Mouse (Mus musculus) MEL (cell line): ENCODE data around the gene Ctc1. TPM values are rescaled to one million over a fixed set of nuclear protein-coding genes. Genes with fewer than 3 reads are reported as not detected.
A peak's percentile ranks its signal among the peaks of the same experiment; 100 is the strongest.
"Not testable (repeated sequence)": the region's sequence is repeated elsewhere in the genome, so short reads cannot be mapped to it uniquely, and the experiment has no call there.

Experiments used
- DNase-seq: peaks from one replicate; pipeline ENCODE4 v3.0.0; 2011; ENCODE audit warnings: low read depth, low spot score
- H3K27ac ChIP-seq: 2 replicates; pipeline ENCODE4 v1.5.1; 2012; ENCODE audit warnings: low read depth, mild to moderate bottlenecking, control low read depth, low read length, moderate library complexity; ENCODE audit not compliant: control insufficient read depth
- H3K27me3 ChIP-seq, 2 experiments: fragments of 150-350 bp in 1 of 2; sonication (generic) in 1 of 2; 2 replicates each; pipeline ENCODE4 v1.6.1; 2012; ENCODE audit warnings: low read length in 2 of 2, mild to moderate bottlenecking in 2 of 2, improper control_type of control experiment in 1 of 2, moderate library complexity in 1 of 2; ENCODE audit not compliant: insufficient read depth in 2 of 2, control insufficient read depth in 1 of 2
- H3K36me3 ChIP-seq, 2 experiments: 2 replicates each; pipeline ENCODE4 v1.6.1; 2012 to 2014; ENCODE audit warnings: low read length in 2 of 2, improper control_type of control experiment in 1 of 2, inconsistent platforms in 1 of 2, mild to moderate bottlenecking in 1 of 2; ENCODE audit not compliant: insufficient read depth in 2 of 2, control insufficient read depth in 1 of 2
- H3K4me1 ChIP-seq, 2 experiments: fragments of 150-350 bp in 1 of 2; sonication (generic) in 1 of 2; 2 replicates each; pipeline ENCODE4 v1.6.1; 2012; ENCODE audit warnings: low read length in 2 of 2, improper control_type of control experiment in 1 of 2, mild to moderate bottlenecking in 1 of 2; ENCODE audit not compliant: insufficient read depth in 2 of 2, control insufficient read depth in 1 of 2
- H3K4me3 ChIP-seq, 2 experiments: fragments of 150-350 bp in 1 of 2; sonication (generic) in 1 of 2; 2 replicates each; pipeline ENCODE4 v1.5.1; 2012; ENCODE audit warnings: low read depth in 2 of 2, low read length in 2 of 2, mild to moderate bottlenecking in 2 of 2, moderate library complexity in 2 of 2, control low read depth in 1 of 2, improper control_type of control experiment in 1 of 2; ENCODE audit not compliant: control insufficient read depth in 1 of 2, insufficient read depth in 1 of 2
- H3K79me2 ChIP-seq: 2 replicates; pipeline ENCODE4 v1.6.1; 2012; ENCODE audit warnings: mild to moderate bottlenecking, low read length, moderate library complexity; ENCODE audit not compliant: control insufficient read depth, poor library complexity, insufficient read depth
- H3K9ac ChIP-seq: 2 replicates; pipeline ENCODE4 v1.6.1; 2012; ENCODE audit warnings: low read depth, mild to moderate bottlenecking, control low read depth, low read length, moderate library complexity; ENCODE audit not compliant: control insufficient read depth, poor library complexity, severe bottlenecking
- H3K9me3 ChIP-seq: fragments of 150-350 bp; sonication (generic); replicated peaks from 2 replicates; pipeline ENCODE4 v1.6.1; 2012; ENCODE audit warnings: mild to moderate bottlenecking, low read length, improper control_type of control experiment, moderate library complexity; ENCODE audit not compliant: insufficient read depth
- CTCF ChIP-seq, 3 experiments: IDR thresholded peaks in 2 of 3; conservative IDR thresholded peaks in 1 of 3; 2 replicates each; pipeline ENCODE4 v1.5.1; 2011 to 2012; ENCODE audit warnings: low read length in 3 of 3, low read depth in 2 of 3, mild to moderate bottlenecking in 2 of 3, improper control_type of control experiment in 1 of 3, inconsistent platforms in 1 of 3, mixed read lengths in 1 of 3, moderate library complexity in 1 of 3; ENCODE audit not compliant: control insufficient read depth in 1 of 3, insufficient read depth in 1 of 3, poor library complexity in 1 of 3, severe bottlenecking in 1 of 3
- E2F4 ChIP-seq: IDR thresholded peaks from 2 replicates; pipeline ENCODE4 v1.6.1; 2011; ENCODE audit warnings: low read depth, low read length, improper control_type of control experiment, borderline replicate concordance
- KAT2A ChIP-seq: conservative IDR thresholded peaks from 2 replicates; pipeline ENCODE4 v1.6.1; 2012; ENCODE audit warnings: low read depth, low read length, improper control_type of control experiment, inconsistent platforms
- MAZ ChIP-seq: IDR thresholded peaks from 2 replicates; pipeline ENCODE4 v1.6.1; 2012; ENCODE audit warnings: low read depth, mild to moderate bottlenecking, inconsistent platforms, low read length, improper control_type of control experiment
- MEF2A ChIP-seq: IDR thresholded peaks from 2 replicates; pipeline ENCODE4 v1.6.1; 2014; ENCODE audit warnings: low read depth, mild to moderate bottlenecking, inconsistent platforms, low read length, improper control_type of control experiment; ENCODE audit not compliant: poor library complexity, insufficient replicate concordance, severe bottlenecking; ENCODE audit errors: extremely low read depth
- MYC ChIP-seq: IDR thresholded peaks from 2 replicates; pipeline ENCODE4 v1.6.1; 2011; ENCODE audit warnings: low read depth, mild to moderate bottlenecking, low read length, improper control_type of control experiment, moderate library complexity
- NELFE ChIP-seq: IDR thresholded peaks from 2 replicates; pipeline ENCODE4 v1.6.1; 2011; ENCODE audit warnings: low read depth, low read length, improper control_type of control experiment
- NRF1 ChIP-seq: IDR thresholded peaks from 2 replicates; pipeline ENCODE4 v1.6.1; 2014; ENCODE audit warnings: low read depth, mild to moderate bottlenecking, inconsistent platforms, low read length, improper control_type of control experiment, moderate library complexity; ENCODE audit not compliant: poor library complexity, insufficient read depth, severe bottlenecking
- POLR2A ChIP-seq, 2 experiments: IDR thresholded peaks; 2 replicates each; pipeline ENCODE4 v1.6.1; 2011 to 2012; ENCODE audit warnings: low read length in 2 of 2, mild to moderate bottlenecking in 2 of 2, control low read depth in 1 of 2, improper control_type of control experiment in 1 of 2, low read depth in 1 of 2, moderate library complexity in 1 of 2; ENCODE audit not compliant: control insufficient read depth in 1 of 2, insufficient read depth in 1 of 2, poor library complexity in 1 of 2
- POLR2AphosphoS5 ChIP-seq: IDR thresholded peaks from 2 replicates; pipeline ENCODE4 v1.6.1; 2012; ENCODE audit warnings: low read depth, borderline replicate concordance, mild to moderate bottlenecking, inconsistent platforms, low read length, moderate library complexity, mixed read lengths
- RCOR1 ChIP-seq: IDR thresholded peaks from 2 replicates; pipeline ENCODE4 v1.6.1; 2012; ENCODE audit warnings: low read depth, mild to moderate bottlenecking, inconsistent platforms, low read length, improper control_type of control experiment
- TBP ChIP-seq: IDR thresholded peaks from 2 replicates; pipeline ENCODE4 v1.8.0; 2011; ENCODE audit warnings: low read depth, low read length, improper control_type of control experiment
- UBTF ChIP-seq: IDR thresholded peaks from 2 replicates; pipeline ENCODE4 v1.6.1; 2012; ENCODE audit warnings: low read depth, mild to moderate bottlenecking, inconsistent platforms, low read length, improper control_type of control experiment, moderate library complexity, borderline replicate concordance; ENCODE audit not compliant: insufficient read depth
- USF1 ChIP-seq: IDR thresholded peaks from 2 replicates; pipeline ENCODE4 v1.6.1; 2014; ENCODE audit warnings: low read depth, mild to moderate bottlenecking, inconsistent platforms, low read length, improper control_type of control experiment, moderate library complexity
- USF2 ChIP-seq, 2 experiments: IDR thresholded peaks; 2 replicates each; pipeline ENCODE4 v1.6.1; 2011 to 2012; ENCODE audit warnings: improper control_type of control experiment in 2 of 2, low read length in 2 of 2, borderline replicate concordance in 1 of 2, inconsistent platforms in 1 of 2, low read depth in 1 of 2, mild to moderate bottlenecking in 1 of 2; ENCODE audit not compliant: insufficient read depth in 1 of 2
- ZKSCAN1 ChIP-seq: IDR thresholded peaks from 2 replicates; pipeline ENCODE4 v1.6.1; 2012; ENCODE audit warnings: low read depth, mild to moderate bottlenecking, inconsistent platforms, low read length, improper control_type of control experiment, moderate library complexity
- ZMIZ1 ChIP-seq: IDR thresholded peaks from 2 replicates; pipeline ENCODE4 v1.6.1; 2012; ENCODE audit warnings: low read depth, mild to moderate bottlenecking, inconsistent platforms, low read length, improper control_type of control experiment, moderate library complexity
- polyA plus RNA-seq, 2 experiments: library from polyadenylated mRNA; stranded (reverse) in 1 of 2; unstranded in 1 of 2; fragments of >175 nt in 1 of 2; fragments of >200 nt in 1 of 2; gene quantifications; 2 replicates each; pipeline versions ENCODE4 v1.2.1 to v1.2.4; 2012; ENCODE audit warnings: low replicate concordance in 2 of 2, low read depth in 1 of 2; ENCODE audit not compliant: insufficient read length in 2 of 2, insufficient read depth in 1 of 2, missing spikeins in 1 of 2
- total RNA-seq: library from RNA; depleted of rRNA; stranded (reverse); fragments of 300-350 nt; gene quantifications from 2 replicates; pipeline ENCODE4 v1.2.3, GENCODE M21; 2012

Ctc1 gene
- total and polyA plus RNA-seq, 3 experiments = 16.0 to 59.1 TPM; not detected in 1

GRCm38 (mm10) chr11:69010400-69011323, 5.0 kb upstream of the Ctc1 start (continued):
- TF ChIP-seq USF1 (0 out of 2 replicates have a peak, but pooled peaks have one; percentile 25), ZMIZ1 (no peak), POLR2AphosphoS5 (no peak), ZKSCAN1 (no peak), MYC (no peak), RCOR1 (0 out of 2 replicates have a peak, but pooled peaks have one; percentile 45), KAT2A (no peak), MEF2A (no peak), POLR2A (IDR thresholded peaks at IDR 0.05; ENCODE audit: control insufficient read depth in 1 of 2, insufficient read depth in 1 of 2, low read depth in 1 of 2, low read length in 2 of 2, poor library complexity in 1 of 2) (no peak), UBTF (no peak), E2F4 (no peak), CTCF (IDR thresholded peaks at IDR 0.05 in 2 of 3, conservative IDR thresholded peaks at IDR 0.05 in 1 of 3; ENCODE audit: control insufficient read depth in 1 of 3, insufficient read depth in 1 of 3, low read depth in 2 of 3, low read length in 3 of 3, poor library complexity in 1 of 3, severe bottlenecking in 1 of 3) (no peak), USF2 (IDR thresholded peaks at IDR 0.05; ENCODE audit: borderline replicate concordance in 1 of 2, insufficient read depth in 1 of 2, low read depth in 1 of 2, low read length in 2 of 2) (no peak), NELFE (no peak), MAZ (no peak), NRF1 (no peak)

- H3K4me3 ChIP-seq = peak overlapping the region; percentile 9 to 28; a peak in 2 of 4 replicates
- H3K9me3 ChIP-seq, H3K27me3 ChIP-seq: not testable (repeated sequence)
- DNase-seq = peak; percentile 70
- peaks cover 0 to 16% of the 10 kb centered on the region in 2 experiments; a peak in 3 of 4 replicates for H3K4me1 ChIP-seq
- H3K27ac ChIP-seq = peak overlapping the region; percentile 58; the same call in 1 of the 2 replicates
- peaks cover 0 to 17% of the 10 kb centered on the region in 2 experiments; a peak in 2 of 4 replicates for H3K36me3 ChIP-seq
- TF ChIP-seq TBP = peak; percentile 94
- H3K79me2 ChIP-seq = peaks cover 24% of the 10 kb centered on the region
- H3K9ac ChIP-seq = peak overlapping the region; percentile 40
Observed at GRCm38 (mm10) chr11:69011445-69011844, 4.3 kb upstream of the Ctc1 start.
